Comparison of ENCODE assay signal across 24 mouse cellular contexts in the genomic region with DNA sequence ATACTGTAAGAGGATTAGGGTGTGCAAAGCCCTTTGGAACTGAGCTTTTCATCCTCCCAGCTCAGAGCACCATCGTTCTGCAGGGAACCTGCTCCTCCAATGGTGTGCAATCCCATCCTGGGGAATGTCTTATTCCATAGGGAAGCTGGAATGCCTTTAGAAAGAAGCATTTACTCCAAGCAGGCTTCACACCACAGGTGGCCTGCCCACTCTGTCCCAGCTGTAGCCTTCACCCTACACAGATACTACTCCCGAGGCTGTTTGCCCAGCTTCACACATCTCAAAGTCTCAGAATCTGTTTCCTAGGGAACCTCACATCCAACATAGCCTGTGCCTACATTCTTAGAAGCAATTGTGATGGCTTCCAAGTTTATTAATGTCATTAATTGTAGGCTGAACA.
DNase-seq lines count a peak whose midpoint lies in the region; ATAC-seq lines count a peak whose summit lies in the region.
"Had no signal": no experiment of that assay in that cellular context is flagged by ENCODE, and none has a peak within 500 bp of the region (broad histone marks: within the 10 kb centered on the region; RNA-seq: fewer than 3 reads in every experiment).

No protein-coding gene starts in this region.

- no peaks in the 10 kb centered on the region for H3K4me1 ChIP-seq in intestine, embryonic 15.5 days (replicated peaks)
- H3K4me1 ChIP-seq: forebrain, embryonic 10.5 days; heart, embryonic 13.5 days; kidney, embryonic 15.5 days had no signal

- no peak overlapping the region for H3K27ac ChIP-seq in intestine, embryonic 15.5 days
- H3K27ac ChIP-seq: forebrain, embryonic 10.5 days; gastrocnemius, adult 2 months; heart, embryonic 13.5 days; hindbrain, embryonic 14.5 days; kidney, embryonic 15.5 days had no signal

- no peaks in the 10 kb centered on the region for H3K27me3 ChIP-seq in intestine, embryonic 15.5 days (replicated peaks)
- H3K27me3 ChIP-seq: CH12.LX; heart, embryonic 13.5 days; kidney, embryonic 15.5 days had no signal

- no peak overlapping the region for H3K4me3 ChIP-seq in intestine, embryonic 15.5 days (replicated peaks)
- H3K4me3 ChIP-seq: forebrain, embryonic 10.5 days; gastrocnemius, adult 2 months; heart, embryonic 13.5 days; kidney, embryonic 15.5 days had no signal

- no peak overlapping the region for H3K4me2 ChIP-seq in intestine, embryonic 15.5 days (replicated peaks)
- H3K4me2 ChIP-seq: heart, embryonic 13.5 days; hindbrain, embryonic 14.5 days; kidney, embryonic 15.5 days; liver, embryonic 11.5 days had no signal

- no peak for ATAC-seq in intestine, embryonic 15.5 days
- ATAC-seq: midbrain, embryonic 16.5 days had no signal

- no peaks in the 10 kb centered on the region for H3K36me3 ChIP-seq in intestine, embryonic 15.5 days

- H3K9me3 ChIP-seq in intestine, embryonic 15.5 days, result no peaks in the 10 kb centered on the region
- H3K9me3 ChIP-seq: kidney, embryonic 15.5 days had no signal

- peak; percentile 18 to 43 for DNase-seq in layer of hippocampus, adult 8-10 months (ENCODE audit: low spot score in 2 of 2)
- no peak for DNase-seq in layer of hippocampus, postnatal 14 days (ENCODE audit: low spot score in 2 of 2)
- DNase-seq in frontal cortex, postnatal 10 days (ENCODE audit: low spot score in 2 of 2), result peak; percentile 43 to 51
- DNase-seq in left cerebral cortex, adult 9 months (ENCODE audit: low spot score in 2 of 2), result peak; percentile 61 to 87
- peak; percentile 16 for DNase-seq in right cerebral cortex, postnatal 14 days
- DNase-seq in spleen, postnatal 14 days (ENCODE audit: low spot score in 2 of 2), result no peak
- no peak for DNase-seq in urinary bladder, postnatal 36 days (ENCODE audit: low spot score in 2 of 2)
- DNase-seq: adrenal gland, postnatal 36 days; cerebellum, adult 18-20 months; cerebellum, postnatal 36 days; gastrocnemius, adult 2 months; heart, adult 18-20 months; kidney, postnatal 4 days; lung, adult 2 months; lung, postnatal 4 days; thymus, postnatal 14 days had no signal

- 82% methylated on average over 2 of the region's 2 CpGs for WGBS in intestine, embryonic 15.5 days

- H3K9ac ChIP-seq in intestine, embryonic 15.5 days, result no peak overlapping the region
- H3K9ac ChIP-seq: heart, embryonic 13.5 days; hindbrain, embryonic 14.5 days; kidney, embryonic 15.5 days had no signal

Comparison
In these comparisons a context has a peak if more than half of its experiments do, and no peak if none do; other contexts are left out.
1. DNase-seq: peak in layer of hippocampus, adult 8-10 months (2 of 2), frontal cortex, postnatal 10 days (2 of 2), left cerebral cortex, adult 9 months (2 of 2) and right cerebral cortex, postnatal 14 days (single experiment); none in layer of hippocampus, postnatal 14 days (0 of 2), spleen, postnatal 14 days (0 of 2) and urinary bladder, postnatal 36 days (0 of 2).